Mouse (Mus musculus) left cerebral cortex, postnatal 25 days (tissue): ENCODE results near the gene Gpr137. TPM values are rescaled to one million over a fixed set of nuclear protein-coding genes. Genes with fewer than 3 reads are reported as not detected.
A peak's percentile ranks its signal among the peaks of the same experiment; 100 is the strongest.
"Not testable (repeated sequence)": the region's sequence is repeated elsewhere in the genome, so short reads cannot be mapped to it uniquely, and the experiment has no call there.

Source experiments
- DNase-seq, 2 experiments: peaks; one replicate each; pipeline ENCODE4 v3.0.0; 2022; ENCODE audit warnings: low spot score in 2 of 2, mixed read lengths in 1 of 2
- intact Hi-C: fragments of 180-260 bp; cut with DNase I; formaldehyde crosslinking; loops from one replicate; pipeline ENCODE4 v1.15.1; 2025
- total RNA-seq, 2 experiments: library from RNA; stranded (reverse); gene quantifications; 2 replicates each; pipeline ENCODE4 v1.2.3; 2021

Gpr137 gene
- total RNA-seq, result 100 to 1,000 TPM in 1 of 2 experiments, 10 to 100 TPM in 1; 99.9 to 100 TPM

GRCm38 (mm10) chr19:6942249-6942691, at the start of gene Gpr137:
Gene Gpr137 (minus strand): TSS chr19:6942480.
- DNase-seq, result peak; percentile 92 to 96
- intact Hi-C loops, result loop anchor here (1.0 to 5.0 kb wide), 2 partner anchors 9 to 35 kb away; partner anchors contain the start of gene Plcb3

- intact Hi-C loops, DNase-seq: not testable (repeated sequence)
Measured at GRCm38 (mm10) chr19:6991166-6991565, 48.9 kb upstream of the Gpr137 start.

GRCm38 (mm10) chr19:6990712-6991111, 48.4 kb upstream of the Gpr137 start:
- intact Hi-C loops, result no loop called here
- no peak for DNase-seq

GRCm38 (mm10) chr19:6989251-6989650, 47.0 kb upstream of the Gpr137 start:
- no peak for DNase-seq
- intact Hi-C loops, result no loop called here

GRCm38 (mm10) chr19:6987904-6988285, 45.6 kb upstream of the Gpr137 start:
- no peak for DNase-seq
- intact Hi-C loops, result no loop called here

DNA sequence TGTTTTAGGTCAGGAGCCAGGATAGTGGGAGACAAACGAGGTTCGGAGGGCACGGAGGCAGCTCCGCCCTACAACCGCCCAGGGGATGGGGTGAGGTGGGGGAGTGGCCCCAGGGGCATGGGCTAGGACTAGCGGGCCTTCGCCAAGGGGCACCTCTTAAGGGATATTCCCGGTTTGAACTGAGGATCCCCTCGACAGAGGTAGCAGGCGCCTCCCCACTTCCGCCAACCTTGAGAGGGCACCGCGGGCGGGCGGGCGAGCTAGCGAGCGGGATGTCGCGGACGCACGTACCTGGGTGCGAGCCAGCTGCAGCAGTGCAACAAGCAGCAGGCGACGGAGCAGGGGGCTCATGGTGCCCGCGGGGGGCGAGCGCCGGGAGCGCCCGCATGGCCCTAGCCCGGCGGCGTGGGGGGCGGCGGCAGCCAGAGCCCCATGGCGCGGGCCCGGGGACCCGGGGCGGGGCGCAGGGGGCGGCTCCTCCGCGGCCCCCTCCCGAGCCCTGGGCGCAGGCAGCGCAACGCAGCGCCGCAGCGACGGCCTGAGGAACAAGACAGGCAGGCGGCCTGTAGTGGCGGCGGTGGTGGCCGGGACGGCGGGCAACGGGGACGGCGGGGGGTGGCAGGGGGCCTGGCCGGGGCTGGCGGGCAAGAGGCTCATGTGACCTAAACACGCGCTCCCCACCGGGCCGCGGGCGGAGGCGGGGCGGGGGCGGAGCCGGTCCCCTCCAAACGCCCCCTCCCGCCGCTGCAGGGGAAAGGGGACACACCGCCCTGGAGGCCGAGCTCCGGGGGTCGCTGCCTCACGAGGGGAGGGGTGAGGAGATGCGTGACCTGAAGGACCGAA, 45.0 kb upstream of the Gpr137 start, which contains the start of gene Vegfb:
Gene Vegfb (minus strand): TSS at position 591 of the 843 bp plus-strand sequence.
- DNase-seq, result peak; percentile 44 to 66
- intact Hi-C loops, result no loop called here

DNA sequence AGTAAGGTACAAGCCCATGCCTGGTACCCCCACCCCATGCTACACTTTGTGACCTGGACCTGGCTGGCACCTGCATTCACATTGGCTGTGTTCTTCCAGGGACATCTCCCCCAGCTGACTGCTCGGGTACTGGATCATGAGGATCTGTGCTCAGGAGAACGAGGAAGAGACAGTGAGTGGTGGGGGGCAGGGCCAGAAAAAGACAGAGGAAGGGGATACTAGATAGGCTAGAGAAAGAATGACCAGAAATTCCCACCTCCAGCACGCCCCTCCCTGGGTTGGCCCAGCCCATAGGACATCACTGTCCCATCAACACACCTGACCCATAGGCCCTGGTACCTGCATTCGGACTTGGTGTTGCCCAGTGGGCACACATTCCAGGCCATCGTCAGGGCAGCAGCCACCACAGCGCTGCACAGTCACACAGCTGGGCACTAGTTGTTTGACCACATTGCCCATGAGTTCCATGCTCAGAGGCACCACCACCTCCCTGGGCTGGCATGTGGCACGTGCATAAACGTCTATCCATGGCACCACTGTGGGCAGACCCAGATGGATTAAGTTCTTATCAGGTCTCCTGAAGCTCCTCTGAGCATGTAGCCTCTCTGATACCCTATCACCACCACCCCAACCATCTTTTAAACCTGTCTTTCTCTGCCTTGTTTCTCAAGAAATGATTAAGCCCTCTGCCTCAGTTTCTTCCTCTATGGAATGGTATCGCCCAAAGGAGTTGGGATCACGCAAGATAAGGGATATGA, 43.9 kb upstream of the Gpr137 start:
- DNase-seq, result no peak

GRCm38 (mm10) chr19:6985300-6985699, 43.0 kb upstream of the Gpr137 start:
- intact Hi-C loops, result no loop called here

More for the DNA sequence above, 43.9 kb upstream of the Gpr137 start:
- intact Hi-C loops, result no loop called here

DNA sequence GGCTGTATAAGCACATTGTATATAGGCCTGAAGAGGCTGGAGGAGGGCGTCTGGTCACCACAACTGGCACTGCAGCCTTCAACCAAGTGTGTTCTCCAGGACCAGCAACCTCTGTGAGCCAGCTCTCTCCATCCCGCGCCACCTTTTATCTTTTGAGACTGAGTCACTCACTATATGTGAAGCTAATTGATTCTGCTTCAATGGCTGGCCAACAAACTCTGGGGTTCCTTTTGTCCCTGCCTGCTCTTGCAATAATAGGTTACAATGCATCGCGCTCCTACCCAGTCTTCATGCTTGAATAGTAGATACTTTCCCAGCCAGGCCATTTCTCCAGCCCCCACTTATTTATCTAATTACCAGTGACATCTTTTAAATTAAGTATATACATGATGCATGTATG, 41.3 kb upstream of the Gpr137 start:
- no peak for DNase-seq
- intact Hi-C loops, result no loop called here

More at GRCm38 (mm10) chr19:6985300-6985699, 43.0 kb upstream of the Gpr137 start:
- DNase-seq, result no peak

DNA sequence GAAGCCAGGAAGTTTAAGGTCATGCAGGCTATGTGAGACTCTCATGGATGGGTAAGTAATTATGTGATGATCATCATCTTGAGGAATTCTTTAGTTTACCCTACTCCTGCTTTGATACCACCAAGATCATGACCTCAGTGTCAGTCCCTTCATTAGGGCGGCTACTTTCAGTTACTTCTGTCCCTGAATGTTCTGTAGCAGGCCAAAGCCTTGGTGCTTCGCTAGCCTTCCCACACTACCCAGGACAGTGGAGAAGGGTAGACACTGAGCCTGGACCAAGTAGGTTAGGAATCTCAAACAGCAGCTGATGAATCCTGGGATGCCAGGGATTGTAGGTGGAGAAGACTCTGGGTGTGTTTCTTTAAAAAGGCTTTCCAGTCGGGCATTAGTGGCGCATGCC, 39.2 kb upstream of the Gpr137 start:
- no peak for DNase-seq
- intact Hi-C loops, result no loop called here

DNA sequence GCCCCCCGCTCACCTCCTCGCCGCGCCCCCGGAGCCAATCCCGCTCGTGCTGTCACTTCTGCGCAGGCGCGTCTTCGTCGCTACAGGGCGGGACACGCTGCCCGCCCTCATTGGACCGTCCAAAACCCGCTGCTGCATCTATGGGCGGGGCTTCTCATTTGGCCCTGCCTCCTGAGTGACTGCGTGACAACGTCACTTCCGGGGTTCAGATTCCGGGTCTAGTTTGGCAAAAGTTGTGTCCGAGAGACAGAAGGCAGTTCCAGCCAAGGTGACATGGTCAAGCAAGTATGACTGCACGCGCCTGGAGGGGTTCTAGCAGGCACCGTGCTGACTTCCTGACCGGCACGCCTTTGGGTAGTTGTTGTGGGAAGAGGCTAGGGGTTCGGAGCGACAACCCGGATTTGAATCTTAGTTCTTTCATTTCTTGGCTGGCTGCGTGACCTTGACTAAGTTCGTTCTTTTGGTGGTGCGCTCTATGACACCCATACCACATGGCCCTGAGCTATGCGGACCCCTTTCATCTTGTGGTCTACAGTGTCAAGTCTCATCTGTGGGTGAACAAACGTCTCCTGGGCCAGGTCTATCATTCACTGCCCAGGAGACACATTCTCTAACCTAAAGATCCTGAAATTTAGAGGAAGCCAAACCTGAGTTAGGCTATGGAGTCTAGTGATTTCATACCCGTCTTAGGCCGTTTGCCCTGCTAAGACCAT, 38.3 kb upstream of the Gpr137 start, which contains the start of gene Fkbp2:
Gene Fkbp2 (minus strand): TSS at position 121 of the 713 bp plus-strand sequence.
- intact Hi-C loops, result no loop called here
- DNase-seq, result peak; percentile 99

DNA sequence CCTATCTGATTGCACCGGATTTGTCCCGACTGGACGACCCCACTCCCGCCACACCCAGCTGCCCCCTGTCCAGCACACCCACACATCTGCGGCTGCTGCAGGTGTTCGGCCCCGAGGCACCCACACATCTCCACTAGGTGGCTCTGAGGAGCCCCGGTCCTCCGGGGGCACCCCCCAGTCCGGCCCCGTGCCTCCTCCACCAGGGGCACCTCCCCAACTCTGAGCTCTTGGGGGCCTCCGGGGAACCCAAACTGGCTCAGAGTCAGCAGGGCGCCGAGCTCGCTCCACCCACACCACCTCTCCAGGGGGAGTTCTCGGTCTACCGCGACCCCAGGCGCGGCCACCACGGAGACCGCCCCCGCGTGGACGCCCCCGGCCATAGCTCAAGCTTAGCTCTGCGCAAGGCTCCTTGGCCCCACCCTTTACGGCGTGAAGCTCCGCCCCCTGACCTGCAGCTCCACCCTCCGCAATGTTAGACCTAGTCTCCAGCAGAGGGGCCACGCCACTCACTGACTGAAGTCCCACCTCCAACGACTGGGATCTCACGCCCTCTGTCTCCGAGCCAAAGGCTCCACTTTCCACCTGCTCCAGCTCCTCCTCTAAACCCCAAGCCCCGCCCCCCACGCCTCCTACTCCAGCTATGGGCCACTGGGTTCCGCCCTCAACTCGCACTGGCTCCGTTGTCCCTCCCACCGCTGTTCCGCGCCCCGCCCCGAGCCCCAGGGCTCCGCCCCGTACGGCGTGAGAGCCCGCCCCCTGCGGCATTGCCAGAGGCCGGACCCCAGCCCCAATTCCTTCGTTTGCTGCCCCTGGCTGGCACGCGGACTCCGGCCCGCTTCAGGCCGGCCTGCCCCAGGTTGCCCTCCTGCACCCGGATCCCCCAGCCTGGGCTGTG, 37.5 kb upstream of the Gpr137 start:
- DNase-seq, result peak; percentile 99 to 100
- intact Hi-C loops, result loop anchor here (2.0 to 5.0 kb wide), 2 partner anchors 37 to 57 kb away; partner anchors contain the start of genes Bad and Gpr137

DNA sequence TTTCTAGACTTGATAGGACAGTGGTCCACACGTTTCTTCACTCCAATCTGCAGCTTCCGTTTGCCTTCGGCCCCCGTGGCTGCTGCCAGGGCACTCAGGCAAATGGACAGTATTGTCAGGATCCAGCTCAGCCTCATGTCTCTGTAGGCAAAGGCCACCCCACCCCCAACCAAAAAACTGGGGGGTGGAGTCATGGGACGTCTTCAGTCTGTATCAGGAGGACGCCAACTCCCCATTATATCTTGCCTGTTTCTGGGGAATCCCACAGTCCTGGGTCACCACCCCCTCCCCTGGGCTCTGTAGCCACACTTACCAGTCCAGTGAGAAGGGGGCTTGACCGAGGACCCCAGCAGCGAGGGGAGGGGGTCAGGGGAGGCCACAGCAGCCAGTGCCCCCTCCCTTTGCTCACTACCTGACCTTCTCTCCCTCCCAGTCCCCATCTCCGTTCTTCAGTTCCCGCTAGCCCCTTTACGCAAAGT, 36.8 kb upstream of the Gpr137 start:
- peak; percentile 43 to 63 for DNase-seq
- intact Hi-C loops, result loop anchor here (2.0 to 5.0 kb wide), 2 partner anchors 37 to 56 kb away; partner anchors contain the start of genes Bad and Gpr137

DNA sequence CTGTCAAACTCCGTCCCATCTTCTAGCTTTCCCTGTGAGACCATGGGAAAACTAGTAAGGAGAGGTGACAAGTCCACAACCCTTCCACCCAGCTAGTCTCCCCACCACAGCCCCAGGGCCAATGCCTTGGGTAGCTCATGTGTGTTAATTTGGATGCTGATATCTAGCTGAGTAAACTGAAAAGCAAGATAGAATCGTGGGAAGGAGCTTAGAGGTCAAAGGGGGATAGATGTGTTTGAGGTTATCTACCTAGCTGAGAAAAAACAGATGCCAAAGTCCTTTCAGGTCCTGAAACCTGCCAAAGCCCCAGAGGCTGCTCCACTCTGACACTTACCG, 36.3 kb upstream of the Gpr137 start:
- DNase-seq, result peak in 1 of 2 experiments; percentile 28
- intact Hi-C loops, result loop anchor here (2.0 to 5.0 kb wide), 2 partner anchors 36 to 56 kb away; partner anchors contain the start of genes Bad and Gpr137

DNA sequence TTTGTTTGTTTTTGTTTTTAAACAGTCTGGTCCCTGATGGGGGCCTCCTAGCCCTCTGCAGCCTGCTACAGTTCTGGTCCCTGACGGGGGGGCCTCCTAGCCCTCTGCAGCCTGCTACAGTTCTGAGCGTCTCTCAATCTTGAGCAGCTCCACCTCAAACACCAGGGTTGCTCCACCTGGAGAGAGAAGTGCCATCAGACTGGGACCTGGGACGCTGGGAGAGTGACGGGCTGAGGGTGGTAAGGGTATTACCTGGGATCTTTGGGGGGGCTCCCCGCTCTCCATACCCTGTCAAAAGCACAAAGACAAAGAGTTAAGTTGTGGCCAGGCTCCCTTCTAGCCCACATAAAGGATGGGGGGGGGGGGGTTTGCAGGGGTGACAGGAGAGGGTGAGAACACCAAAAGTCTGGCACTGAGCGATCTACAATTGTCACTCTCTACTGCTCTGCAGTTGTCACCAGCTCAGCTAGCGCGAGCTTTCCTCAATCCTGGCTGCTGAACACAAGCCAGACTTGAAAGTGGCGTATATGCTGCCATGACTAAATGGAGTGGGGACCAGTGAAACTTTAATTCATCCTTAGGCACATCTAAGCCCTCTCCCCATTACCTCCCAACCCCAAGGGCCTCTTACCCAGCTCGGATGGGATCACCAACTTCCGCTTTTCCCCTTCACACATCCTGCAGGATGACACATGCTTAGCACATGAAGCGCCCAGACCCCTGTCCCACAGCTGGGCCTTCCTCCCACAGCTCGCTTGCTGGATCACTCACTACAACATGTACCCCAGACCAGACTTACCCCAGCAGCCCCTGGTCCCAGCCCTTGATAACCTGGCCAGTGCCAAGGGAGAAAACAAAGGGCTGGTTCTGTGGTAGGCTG, 35.7 kb upstream of the Gpr137 start:
- no peak for DNase-seq
- intact Hi-C loops, result loop anchor here (2.0 to 5.0 kb wide), 2 partner anchors 36 to 55 kb away; partner anchors contain the start of genes Bad and Gpr137

- DNase-seq, result peak; percentile 64 to 66
- intact Hi-C loops, result loop anchor here (5.0 kb wide), 1 partner anchor 34 kb away; the partner anchor contains the start of genes Bad and Gpr137
Measured at GRCm38 (mm10) chr19:6975537-6976521, 33.5 kb upstream of the Gpr137 start, which contains the start of gene Plcb3. Gene Plcb3 (minus strand): TSS chr19:6976470.
